Mouse (Mus musculus) urinary bladder, postnatal 10 days (tissue): ENCODE data around the gene Pde4b.
"Not testable (repeated sequence)": the region's sequence is repeated elsewhere in the genome, so short reads cannot be mapped to it uniquely, and the experiment has no call there.

ENCODE experiments used
- DNase-seq: peaks from one replicate; pipeline ENCODE4 v3.0.0; 2022; ENCODE audit warnings: low spot score

The Pde4b gene

DNA sequence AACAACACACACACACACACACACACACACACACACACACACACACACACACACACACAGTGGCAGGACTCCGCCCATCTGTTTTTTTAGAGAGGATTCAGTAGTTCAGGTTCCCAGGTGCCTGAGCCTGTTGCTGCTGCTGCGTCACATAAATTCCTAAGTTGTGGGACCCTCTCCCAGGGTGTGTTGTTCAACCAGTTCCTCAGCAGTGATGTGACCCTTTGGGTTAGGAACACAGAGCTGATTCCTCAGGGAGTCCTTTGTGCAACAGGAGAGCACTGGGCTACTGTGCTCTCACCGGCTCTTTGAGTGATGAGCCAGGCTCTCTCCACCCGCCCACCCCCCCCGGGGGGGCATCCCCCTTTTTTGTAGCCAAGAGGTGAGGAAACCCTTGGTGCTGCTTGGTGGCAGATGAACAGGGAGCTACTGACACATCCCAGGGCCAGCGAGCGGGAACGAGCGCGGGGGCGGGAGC lies at the start of gene Pde4b:
TSS of gene Pde4b (plus strand) at position 453 of the 475 bp plus-strand sequence.
- DNase-seq, result no peak

DNA sequence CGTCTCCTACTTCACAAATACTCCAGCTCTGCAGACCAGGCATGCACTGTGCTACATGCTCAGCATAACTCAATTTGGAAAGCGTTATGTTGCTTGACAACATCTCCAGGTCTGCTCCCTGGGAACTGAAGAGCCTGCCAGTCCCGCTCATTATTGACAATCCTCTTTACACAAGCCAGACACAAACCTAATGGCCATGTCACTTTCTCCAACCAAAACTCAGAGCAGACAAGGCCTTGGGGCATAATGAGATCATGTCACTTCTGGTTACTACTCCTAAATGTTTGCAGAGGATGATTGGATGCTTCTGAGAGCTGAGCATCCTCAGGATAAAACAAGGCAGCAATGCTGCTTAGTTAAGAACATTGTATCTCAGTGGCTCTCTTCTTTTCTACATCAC lies 47.2 kb upstream of the Pde4b start:
- DNase-seq, result no peak

DNA sequence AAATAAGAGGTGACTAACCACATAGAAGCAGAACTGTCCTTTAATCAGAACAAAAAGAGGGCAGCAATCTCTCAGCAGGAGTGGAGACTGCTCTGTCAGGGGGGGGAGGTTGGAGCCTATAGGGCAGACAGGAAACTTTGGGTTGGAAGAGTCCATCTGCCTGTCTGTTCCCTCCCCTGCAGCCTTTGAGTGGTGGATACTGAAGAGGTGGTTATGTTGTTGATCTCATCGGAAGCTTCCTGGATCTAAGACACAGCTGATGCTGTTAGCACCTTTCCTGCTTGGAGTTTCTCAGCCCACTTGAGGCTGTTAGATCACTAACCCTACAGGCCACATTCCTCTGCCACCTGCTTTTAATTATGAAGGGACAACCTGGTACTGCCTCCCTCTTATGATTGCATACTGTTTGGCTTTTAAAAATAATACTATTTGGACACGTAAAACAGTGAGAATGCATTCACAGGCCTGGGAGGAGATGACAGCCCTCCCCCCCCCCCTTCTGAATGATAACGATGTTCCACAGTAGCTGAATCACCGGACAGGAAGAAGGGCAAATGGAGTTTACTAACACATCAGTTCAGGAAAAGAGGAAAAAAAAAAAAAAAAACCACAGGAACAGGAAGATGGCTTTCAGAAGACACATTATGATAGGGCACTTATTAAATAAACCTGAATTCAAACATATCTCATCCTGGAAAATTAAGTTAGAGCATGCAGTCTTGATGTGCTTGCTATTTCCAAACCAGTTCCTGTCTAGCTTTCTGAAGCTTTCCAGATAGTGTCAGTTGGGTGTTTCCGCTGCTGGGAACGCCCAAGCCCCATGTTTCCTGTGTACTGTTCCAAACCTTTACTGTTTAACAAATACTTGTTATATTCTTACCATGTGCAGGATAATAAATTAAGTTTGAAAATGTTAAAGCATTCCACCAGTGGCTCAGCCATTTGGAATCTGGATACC lies 41.9 kb upstream of the Pde4b start:
- no peak for DNase-seq

DNA sequence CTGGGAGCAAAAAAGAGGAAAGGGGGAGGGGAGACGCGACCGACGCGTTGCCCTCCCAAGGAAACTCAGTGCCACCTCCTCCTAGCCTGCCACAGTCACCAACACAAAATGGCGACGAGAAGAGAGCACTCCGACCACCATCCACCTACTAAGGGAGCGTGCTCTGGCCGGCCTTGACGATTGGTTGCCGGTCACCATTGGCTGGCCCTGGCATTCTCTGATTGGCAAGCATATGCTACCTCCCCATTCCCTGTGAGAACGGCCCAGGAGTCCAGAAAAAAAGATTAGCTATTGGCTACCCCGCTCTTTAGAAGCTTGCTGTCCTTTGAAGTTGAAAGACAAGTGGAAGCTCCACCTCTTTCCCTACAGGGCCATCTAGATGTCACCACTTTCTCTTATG lies 38.0 kb upstream of the Pde4b start:
- DNase-seq, result not testable (repeated sequence)

DNA sequence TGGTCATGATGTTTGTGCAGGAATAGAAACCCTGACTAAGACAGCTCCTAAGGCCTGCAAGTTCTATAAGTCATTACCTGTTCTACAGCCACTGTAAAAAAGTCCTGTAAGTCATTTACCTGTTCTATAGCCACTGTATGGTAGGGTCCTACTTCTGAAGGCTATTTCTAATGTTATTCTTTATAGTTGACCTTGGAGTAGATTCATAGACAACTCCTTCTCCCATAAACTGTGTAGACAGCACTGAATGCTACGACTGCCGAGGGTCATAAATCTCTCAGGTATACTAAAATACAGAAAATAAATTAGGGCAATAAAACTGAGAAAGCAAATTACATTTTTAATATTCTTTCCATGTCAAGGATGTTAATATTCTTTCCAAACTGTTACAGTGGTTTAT lies 26.0 kb upstream of the Pde4b start:
- DNase-seq, result no peak

DNA sequence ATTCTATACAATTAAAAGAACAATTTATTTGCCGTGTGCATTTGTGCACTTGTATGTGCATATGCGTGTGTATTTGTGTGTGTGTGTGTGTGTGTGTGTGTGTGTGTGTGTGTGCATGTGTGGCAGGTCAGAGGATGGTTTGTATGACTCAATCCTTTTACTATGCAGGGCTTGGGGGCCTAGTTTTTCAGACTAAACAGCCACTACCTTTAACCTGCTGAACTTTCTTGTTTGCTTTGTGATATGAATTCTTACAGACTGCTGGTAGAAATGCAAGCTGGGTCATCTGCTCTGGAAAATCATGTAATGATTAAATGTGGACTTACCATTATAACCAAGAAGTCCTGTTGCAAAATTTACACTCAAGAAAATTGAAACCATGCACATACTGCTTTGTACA lies 18.0 kb upstream of the Pde4b start:
- no peak for DNase-seq

DNA sequence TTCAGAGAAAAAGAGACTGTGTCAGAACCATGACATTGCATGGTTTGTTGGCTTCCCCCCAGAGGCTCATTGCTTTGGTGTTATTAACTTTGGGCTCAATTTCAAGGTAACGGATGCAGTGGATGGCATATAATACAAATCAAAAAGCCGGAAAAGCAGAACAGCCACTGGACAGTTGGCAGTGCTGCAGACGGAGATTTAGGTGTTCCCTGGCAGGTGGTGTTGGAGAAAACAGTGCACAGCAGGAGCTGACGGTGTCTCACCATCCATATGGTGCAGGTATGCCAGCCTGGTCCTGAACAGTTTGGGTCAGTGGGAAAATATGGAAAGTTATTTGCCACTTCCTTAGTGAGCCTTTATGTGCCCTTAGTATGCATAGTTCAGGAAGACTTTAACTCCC lies 1.0 kb upstream of the Pde4b start:
- DNase-seq, result no peak

DNA sequence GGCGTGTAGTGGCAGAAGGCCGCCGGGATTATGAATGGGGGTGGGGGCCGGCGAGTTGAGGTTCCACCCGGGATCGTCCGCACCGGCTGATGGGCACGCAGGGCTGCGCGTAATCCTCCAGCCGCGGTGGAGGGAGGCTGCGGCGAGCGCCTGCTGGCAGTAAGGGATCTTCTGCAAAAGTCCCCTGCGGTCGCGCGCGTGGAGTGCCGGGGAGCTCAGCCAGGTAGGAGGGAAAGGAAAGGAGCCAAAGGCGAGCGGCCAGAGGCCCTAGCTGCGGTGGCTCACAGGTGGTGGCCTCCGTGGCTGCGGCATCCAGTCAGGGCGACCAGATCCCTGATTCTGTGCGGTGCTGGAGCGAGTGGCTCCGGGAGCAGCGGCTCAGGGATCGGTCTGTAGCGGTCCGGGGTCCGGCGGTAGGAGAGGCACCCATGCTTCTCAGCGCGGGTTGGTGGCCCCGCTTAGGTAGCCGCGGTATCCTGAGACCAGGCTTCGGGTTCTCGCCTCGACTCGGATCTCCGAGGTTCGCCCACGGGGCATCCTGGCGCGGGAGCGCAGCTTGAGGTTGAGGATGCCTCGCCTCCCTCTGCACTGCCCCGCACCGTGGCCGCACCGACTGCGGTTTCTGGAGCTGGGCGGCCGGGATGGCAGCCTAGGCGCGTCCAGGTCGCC lies 357 bp downstream of the Pde4b start:
- DNase-seq, result no peak

DNA sequence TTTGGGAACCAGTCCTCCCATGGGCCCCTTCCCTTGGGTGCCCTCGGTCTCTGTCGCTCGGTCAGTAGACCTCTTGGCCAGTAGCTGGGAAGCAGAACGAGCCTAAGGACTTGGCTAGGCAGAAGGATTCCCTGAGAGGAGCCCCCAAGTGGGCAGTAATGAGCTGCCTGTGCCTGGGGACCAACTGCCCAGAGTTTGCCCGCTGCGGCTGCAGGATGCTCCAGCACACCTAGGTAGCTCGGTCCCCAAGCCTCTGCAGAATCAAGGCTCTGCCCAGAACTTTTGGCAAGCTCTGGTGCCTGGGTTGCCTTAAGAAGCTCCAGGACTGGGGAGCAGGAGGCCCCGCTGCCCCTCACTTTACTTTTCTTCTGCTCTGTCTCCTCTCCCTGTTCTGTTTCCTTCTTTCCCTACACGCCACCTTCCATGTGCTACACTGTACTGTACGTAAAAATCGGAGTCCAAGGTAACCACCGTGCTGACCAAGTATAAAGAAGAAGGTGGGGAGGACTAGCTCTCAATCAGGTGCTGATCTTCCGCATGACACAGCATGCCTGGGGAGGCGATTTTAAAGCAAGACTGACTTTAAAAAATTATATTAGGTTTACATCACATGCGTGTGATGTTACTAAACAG lies 1.0 kb downstream of the Pde4b start:
- no peak for DNase-seq

DNA sequence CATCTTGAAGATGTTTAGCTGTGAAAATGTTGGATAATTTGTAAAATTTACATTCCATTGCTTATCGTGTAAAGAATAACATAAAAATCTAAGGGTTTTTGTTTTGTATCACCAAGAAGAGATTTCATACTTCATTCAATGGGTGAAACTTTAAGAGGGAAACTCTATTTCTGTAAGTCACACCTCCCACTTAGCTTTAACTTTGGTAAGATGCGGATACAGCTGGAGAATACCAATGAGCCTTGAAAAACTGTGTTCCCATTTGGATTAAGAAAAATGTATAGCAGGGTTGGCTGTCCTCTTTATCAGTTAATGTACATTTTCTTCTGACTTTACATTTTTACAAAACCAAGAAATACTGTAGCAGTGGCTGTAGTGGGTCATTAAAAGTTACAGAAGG lies 8.5 kb downstream of the Pde4b start:
- DNase-seq, result no peak

DNA sequence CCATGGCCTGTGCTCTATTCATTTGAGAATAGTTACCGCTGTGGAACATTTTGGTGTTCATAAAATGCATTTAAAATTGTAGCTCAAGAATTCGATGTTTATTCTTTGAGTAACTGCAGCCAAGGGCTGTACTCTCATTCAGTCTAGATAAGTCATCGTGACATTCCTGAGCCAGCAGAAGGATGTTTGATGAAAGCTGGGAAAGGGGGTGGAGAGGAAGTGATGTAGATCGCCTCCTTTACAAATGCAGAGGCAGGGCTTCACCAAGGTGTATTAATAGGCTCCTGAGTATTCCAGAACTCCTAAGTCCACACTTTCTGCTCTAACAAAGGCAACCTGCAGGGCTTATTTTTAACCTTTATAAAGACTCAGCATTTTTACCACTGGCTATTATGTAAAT lies 14.9 kb downstream of the Pde4b start:
- no peak for DNase-seq

DNA sequence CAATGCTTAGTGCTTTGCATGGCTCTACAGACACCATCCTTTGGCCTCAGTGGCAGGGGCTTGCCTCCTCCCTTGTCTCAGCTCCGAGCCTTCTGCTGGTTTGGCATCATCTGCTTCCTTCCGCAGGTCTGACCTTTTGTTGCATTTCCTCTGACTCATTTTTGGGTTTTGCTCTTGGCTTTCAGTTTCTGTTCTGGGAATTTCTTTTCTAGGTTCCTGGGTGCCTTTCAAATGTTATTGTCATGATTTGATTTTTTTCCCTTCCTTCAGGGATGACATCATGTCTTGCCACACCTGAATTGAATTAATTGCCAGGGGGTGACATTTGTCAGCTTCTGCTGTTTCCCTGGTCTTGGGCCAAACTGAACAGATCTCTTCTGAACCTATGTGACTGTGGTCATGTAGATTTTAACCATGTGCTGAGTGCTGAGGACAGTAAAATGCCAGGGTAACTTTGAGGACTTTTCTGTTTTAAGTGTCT lies 17.2 kb downstream of the Pde4b start:
- no peak for DNase-seq

DNA sequence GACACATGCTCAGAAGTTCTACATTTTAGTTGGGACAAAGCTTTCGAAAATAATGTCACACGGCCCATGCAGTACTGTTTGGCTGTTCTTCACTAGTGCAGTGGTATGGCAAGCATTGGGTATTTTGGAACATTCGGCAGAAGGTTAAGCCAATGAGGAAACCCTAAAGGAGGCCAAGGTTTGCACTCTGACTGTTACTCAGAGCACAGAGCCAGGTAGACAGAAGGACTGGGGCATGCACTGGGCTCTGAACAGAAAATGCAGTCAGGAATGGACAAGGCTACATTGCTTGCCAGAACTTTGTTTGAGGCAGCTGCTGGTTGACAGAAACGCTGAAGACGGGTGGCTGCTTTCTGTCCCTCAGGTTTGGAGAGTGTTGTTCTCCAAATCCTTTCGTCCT lies 19.4 kb downstream of the Pde4b start:
- no peak for DNase-seq

DNA sequence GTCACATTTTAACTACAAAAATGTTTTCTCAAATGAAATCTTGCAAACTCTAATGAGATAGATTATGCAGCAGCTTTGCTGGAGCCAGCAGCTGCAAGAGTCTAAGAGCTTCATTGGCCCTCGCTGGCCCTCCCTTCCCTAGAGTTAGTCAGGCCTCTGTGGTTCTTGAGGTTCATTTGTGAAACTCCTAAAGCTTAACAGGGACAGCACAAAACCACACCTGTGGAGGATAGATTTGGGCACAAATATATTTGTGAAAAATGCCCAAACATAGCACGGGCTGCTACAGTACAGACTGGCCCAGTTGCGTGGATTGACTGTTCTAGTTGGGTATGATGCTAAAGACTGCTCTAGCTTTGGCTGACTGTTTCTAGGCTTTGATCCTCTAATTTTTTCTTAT lies 32.1 kb downstream of the Pde4b start:
- DNase-seq, result no peak

DNA sequence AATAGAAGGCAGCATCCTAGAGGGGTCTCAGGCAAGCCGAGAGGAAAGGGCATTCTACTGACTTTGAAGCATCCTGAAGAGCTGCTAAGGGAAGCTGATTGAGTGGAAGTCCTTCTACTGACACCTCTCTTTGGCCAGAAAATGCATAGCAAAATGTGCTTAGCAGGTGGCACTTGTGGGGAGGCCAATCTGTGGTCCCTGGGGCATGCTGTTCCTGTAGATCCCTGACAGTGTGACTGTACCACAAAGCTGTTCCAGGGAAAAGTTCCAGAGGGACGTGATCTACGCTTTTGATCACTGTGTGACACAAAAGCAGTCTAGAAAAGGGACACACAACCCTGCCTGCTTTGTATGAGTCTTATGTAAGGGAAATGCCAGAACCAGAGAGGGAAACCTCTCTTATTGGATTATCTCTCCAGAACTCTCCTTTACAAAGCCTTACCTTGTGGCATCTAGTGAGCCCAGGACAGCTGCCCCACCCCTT lies 49.1 kb downstream of the Pde4b start:
- DNase-seq, result no peak

DNA sequence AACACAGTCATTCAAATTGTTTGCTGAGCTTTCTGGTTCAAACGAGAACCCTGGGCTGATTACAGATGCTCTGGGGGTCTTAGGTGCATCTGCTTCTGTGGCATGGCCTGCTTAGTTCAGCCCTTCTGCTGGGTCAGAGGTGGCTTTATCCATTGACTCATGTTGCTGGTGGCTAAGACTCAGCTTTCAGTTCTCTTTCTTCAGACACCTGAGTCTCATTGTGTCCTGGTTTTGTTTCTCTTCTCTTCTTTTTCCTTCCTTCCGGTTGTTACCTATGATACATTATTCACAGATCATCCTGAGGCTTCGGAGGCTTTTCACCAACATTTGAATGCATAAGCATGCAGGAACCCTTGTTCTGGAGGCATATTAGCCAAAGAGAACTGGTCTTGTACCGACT lies 51.0 kb downstream of the Pde4b start:
- DNase-seq, result no peak

DNA sequence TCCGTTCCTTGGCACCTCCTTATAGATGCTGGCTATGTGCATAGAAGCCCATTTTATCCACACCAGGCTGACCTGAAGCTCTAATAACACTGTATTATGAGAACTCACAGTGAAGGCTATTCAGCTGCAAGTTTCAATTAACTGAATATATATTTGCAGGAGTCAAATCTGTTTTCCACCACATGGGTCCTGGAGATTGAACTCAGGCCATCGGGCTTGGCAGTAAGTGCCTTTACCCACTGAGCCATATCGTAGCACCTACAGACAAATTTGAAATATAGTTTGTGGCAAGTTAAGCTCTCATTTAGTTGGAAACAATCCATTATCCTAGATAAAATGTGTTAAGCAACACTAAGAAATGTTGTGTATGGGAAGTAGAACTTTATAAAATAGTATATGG lies 53.9 kb downstream of the Pde4b start:
- no peak for DNase-seq

DNA sequence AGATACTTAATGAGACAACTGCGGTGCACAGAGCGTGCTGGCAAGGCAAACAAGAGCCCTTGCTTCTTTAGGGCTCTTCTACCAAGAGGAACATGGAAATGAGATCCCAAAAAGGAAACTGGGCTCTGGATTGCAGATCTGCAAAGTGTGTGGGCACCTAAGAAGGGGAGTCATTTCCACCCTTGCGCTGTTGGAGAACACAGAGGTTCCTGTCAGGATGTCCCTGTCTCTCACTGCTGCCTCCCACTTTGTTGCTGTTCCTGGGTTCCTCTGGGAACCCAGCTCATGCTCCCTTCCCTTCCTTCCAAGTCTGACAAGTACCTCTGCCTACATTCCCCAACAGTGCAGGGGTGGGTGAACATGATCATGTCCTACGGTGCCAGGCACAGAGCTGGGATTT lies 61.4 kb downstream of the Pde4b start:
- no peak for DNase-seq

DNA sequence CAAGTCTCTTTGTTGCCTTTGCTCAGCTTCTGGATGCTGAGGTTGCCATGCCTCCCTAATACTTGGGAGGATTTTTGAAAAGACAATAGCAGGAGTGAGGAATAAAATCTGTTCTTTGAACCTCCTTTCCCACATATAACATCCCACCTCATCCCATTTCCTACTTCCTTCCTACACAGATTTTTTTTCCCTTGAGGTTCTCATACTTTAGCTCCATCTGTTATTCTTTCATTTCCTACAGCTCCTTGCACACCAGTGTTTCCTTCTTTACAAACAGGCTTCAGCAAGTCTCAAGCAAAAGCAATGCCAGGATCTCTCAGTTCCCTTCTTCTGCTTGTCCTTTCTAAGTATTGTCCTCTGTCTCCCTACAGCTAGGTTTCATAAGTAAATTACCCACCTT lies 71.8 kb downstream of the Pde4b start:
- DNase-seq, result no peak

DNA sequence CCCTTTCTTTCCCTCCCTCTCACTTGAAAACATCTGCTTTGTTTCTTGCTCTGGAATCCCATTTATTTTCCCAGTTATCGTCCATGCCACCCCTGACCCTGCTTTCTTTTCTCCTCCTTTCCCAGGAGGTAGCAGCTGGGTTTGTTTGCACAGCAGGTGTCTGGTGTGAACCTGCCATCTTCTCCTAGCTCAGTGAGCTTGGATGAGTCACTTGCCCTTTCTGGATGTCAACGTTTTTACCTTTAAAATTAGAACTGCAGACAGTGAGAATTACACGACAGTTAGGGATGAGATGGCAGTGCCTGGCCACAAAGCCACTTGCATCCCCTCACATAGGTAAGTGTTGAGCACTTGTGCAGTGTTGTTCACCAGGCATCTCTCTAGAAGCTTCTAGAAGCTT lies 84.3 kb downstream of the Pde4b start:
- DNase-seq, result no peak

DNA sequence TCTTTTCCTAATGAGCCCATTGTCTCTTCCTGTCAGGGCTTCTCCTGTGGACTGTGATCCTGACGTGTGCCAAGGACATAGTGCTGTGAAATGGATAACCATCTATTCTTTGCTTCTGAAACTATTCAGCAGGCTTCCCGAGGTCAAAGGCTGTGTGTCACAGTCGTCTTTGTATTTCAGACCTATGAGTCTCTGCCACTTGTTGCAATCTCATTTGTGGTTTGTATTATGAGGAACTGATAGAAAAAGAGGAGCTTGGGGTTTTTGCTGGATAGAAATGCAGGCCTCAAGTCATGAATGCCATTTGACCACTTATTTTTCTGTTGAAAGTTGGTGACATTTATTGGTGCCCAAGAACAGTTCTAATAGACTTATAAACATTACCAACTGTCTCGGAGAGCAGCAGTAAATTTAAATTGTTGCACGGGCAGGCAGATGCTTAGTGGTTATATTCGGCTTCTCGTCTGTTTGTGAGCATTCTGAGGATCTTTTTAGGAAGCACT lies 85.4 kb downstream of the Pde4b start:
- no peak for DNase-seq

DNA sequence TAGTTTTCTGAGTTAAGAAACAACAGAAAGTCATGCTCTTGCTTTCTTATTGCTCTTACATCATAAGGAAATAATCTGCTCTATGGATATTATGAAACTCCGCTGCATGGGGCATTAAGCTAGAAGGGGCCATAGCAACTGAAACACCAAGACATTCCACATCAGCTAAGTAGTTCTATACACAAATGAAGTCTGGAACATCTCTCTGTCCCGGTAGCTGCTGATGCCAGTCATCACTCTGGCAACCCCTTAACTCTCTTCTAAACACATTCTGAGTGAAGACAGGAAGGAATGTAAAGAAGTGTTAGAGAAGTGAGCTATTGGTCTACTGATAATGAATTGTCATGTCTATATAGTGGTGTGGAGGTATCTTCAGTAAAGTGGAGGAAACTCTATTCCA lies 88.6 kb downstream of the Pde4b start:
- no peak for DNase-seq
